Mouse (Mus musculus) ES-Bruce4 (cell line): Measurements from ENCODE around the gene Defb9. TPM values are rescaled to one million over a fixed set of nuclear protein-coding genes. Genes with fewer than 3 reads are reported as not detected.

ENCODE experiments used
- polyA plus RNA-seq: library from polyadenylated mRNA; stranded (reverse); fragments of >200 nt; gene quantifications from 2 replicates; pipeline ENCODE4 v1.2.4, GENCODE M21; 2011; ENCODE audit warnings: low read depth; ENCODE audit not compliant: missing spikeins, insufficient read depth, insufficient read length

Gene Defb9
- polyA plus RNA-seq, 1 experiment = not detected

Other genes with a start within 250 kb of the Defb9 start
- gene Defa17, start 229.6 kb downstream of the Defb9 start, polyA plus RNA-seq = not detected in 2 replicates
- not detected in 2 replicates for gene Defa34, start 219.6 kb downstream of the Defb9 start, polyA plus RNA-seq
- not detected in 2 replicates for gene AY761184, start 181.8 kb downstream of the Defb9 start, polyA plus RNA-seq
- not detected in 2 replicates for gene Defa24, start 150.9 kb downstream of the Defb9 start, polyA plus RNA-seq
- gene Defb50, start 61.9 kb downstream of the Defb9 start, polyA plus RNA-seq = not detected in 2 replicates
- gene Defb2, start 45.5 kb downstream of the Defb9 start, polyA plus RNA-seq = not detected in 2 replicates
- gene Defb10, start 26.5 kb downstream of the Defb9 start, polyA plus RNA-seq = not detected in 2 replicates
- gene Defb11, start 21.0 kb upstream of the Defb9 start, polyA plus RNA-seq = not detected in 2 replicates
- gene Defb15, start 47.3 kb upstream of the Defb9 start, polyA plus RNA-seq = not detected in 2 replicates
- gene Defb35, start 52.9 kb upstream of the Defb9 start, polyA plus RNA-seq = not detected in 2 replicates
- not detected in 2 replicates for gene Defb13, start 61.3 kb upstream of the Defb9 start, polyA plus RNA-seq
- gene Fam90a1a, start 73.3 kb upstream of the Defb9 start, polyA plus RNA-seq = not detected in 2 replicates
- not detected in 2 replicates for gene Ccdc70, start 84.4 kb upstream of the Defb9 start, polyA plus RNA-seq
- gene Atp7b, start 174.9 kb upstream of the Defb9 start, polyA plus RNA-seq = 2.1 and 2.5 TPM in 2 replicates
- gene Alg11, start 175.3 kb upstream of the Defb9 start, polyA plus RNA-seq = 24.2 and 28.5 TPM in 2 replicates
- 0.66 and 0.79 TPM in 2 replicates for gene Nek5, start 239.6 kb upstream of the Defb9 start, polyA plus RNA-seq